Mouse (Mus musculus) adipocyte (in vitro differentiated cells): ENCODE results near the gene E130114P18Rik.

Experiments
- DNase-seq: peaks from one replicate; pipeline ENCODE4 v3.0.0-alpha.2; 2016; ENCODE audit warnings: low spot score

Gene E130114P18Rik

GRCm38 (mm10) chr4:97647700-97648435 lies 130.0 kb downstream of the E130114P18Rik start:
- DNase-seq: no peak

DNA sequence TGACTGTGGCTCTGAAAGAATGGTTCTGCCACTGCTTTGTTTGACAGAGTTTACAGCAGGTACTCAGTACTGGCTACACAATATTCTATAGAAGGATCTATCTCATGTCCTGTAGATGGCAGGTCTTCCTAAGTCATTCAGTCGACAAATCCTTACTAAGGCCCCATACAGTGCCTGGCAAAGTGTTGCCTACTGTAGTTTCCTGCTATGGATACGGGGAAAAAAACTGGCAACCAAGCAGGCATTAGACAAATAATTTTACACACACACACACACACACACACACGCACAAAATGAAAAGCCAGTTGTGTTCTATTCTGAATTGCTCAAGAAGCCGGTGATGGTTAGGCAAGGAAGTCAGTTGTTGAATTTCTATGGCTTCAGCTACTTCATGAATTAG lies 130.6 kb downstream of the E130114P18Rik start:
- no peak for DNase-seq

DNA sequence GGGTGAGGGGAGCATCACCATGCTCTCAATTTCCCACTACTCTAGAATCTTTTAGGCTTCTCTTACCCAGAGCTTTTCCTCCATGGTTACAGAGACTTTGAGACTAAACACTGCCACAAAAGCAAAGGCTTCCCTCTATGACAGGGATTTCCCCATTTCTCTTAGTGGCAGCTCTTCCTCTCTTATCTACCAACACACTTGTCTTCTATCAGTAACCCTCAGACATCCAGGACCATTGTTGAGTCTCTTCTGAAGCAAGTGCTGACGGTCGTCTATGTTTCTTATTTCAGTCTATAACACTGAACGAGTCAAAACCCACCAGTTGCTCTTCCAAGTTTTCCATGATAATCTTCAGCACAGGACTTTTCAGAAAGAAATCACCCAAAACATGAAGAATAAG lies 137.5 kb downstream of the E130114P18Rik start:
- DNase-seq: no peak

DNA sequence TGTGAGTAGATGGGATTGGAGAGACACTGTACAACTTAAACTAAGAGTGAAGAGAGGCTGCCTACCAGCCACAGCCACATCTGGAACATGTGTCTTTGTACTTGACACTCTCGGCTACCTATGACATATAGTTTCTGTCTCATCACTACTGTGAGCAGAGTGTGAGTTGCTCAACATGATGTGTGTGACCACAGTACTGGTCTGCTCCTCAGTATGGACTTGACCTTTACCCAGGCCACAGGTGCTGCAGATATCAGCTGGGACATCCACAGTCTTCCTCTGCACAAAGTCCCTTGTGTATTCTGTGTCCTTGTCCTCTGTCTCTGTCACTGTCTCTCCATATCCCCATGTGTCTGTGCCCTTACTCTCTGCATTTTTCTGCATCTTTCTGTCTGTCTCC lies 141.3 kb downstream of the E130114P18Rik start:
- DNase-seq: no peak

- DNase-seq: no peak
These were observed 142.1 kb downstream of the E130114P18Rik start for GRCm38 (mm10) chr4:97635757-97636292.

DNA sequence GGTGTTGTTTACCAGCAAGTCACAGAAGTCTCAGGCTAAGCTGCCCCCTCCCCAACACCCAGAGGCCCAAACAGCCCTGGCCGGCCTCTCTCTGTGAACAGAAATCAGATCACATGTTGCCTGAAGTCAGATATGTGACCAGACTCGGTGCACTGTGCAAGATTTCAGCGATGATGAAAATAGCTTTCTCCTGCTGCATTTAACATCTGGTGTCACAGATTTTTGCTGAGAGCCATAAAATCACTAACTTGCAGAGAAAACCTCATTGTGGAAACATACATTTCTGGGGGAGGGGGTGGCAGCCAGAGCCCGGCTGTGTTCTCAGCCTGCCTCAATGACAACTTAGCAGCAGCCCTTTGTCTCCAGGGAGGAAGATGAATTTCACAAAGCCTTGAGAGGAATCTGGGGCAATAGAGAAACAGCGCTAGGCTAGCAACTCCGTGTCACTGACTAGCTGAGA lies 142.6 kb downstream of the E130114P18Rik start:
- no peak for DNase-seq

GRCm38 (mm10) chr4:97628881-97629605 lies 148.8 kb downstream of the E130114P18Rik start:
- DNase-seq: no peak

GRCm38 (mm10) chr4:97626002-97626720 lies 151.7 kb downstream of the E130114P18Rik start:
- DNase-seq: no peak

DNA sequence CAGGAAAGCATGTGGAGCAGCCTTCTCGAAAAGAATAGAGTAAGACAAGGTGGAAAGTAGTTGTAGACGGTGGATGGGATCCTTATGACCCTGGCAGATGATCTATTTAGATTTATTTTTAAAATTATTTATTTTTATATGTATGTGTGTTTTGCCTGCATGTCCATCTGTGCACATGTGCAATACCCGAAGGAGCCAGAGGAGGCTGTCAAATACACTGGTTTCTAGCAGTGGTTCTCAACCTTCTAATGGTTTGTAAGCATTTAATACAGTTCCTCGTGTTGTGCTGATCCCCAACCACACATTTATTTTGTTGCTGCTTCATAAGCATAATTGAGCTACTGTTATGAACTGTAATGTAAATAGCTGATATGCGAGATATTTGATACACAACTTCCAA lies 154.7 kb downstream of the E130114P18Rik start:
- DNase-seq: no peak

- DNase-seq: no peak
These were observed 156.1 kb downstream of the E130114P18Rik start for GRCm38 (mm10) chr4:97621731-97622130.

DNA sequence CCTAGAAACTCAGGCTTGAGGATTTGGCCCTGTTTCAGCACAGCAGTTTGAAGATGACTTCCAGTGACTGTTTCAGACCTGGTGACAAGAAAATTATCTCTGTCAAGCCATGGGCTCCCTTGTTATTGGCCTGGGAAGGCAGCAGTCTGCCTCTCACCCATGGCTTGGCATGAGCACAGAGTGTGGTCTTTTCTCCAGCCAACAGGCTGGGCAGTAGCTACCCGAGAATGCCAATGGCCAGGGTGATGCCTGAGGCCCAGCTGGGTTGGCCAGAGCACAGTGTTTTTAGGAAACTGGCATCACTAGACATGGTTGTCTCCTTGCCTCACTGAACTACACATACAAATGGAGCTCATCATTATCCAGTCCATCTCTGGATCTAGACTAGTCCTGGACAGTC lies 157.5 kb downstream of the E130114P18Rik start:
- no peak for DNase-seq

DNA sequence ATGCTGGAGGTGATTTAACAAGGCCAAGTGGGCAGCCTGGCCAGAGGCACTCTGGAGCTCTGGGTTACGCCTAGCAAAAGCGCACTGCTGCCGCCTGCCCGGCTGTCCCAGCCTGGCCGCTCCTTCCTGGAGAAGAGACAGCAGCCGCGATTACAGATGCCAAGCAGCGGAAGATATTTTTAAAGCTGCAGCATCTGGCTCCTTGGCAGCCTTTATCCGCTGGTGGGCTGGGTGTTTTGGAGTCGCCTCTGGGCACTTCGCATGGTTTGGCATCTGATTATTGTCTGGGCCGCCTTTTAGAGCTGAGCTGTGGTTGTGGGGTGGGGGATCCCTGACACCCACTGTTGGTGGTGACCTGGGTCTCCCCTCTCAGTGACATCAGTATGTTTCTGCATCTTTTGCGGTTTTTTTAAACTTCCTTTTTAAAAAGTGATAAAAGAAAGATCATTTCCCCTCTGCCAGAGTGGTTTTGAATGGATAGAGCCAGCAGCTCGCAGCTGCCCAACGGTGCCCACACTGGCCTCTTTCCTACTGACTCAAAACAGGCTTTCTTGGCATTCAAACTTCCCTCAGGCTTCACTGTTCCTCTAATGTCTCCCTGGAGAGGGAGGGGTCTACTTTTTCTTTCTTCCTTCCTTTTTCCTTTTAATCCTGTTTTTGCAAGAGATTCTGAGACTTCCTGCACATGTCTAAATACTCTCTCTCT lies 159.1 kb downstream of the E130114P18Rik start:
- no peak for DNase-seq

DNA sequence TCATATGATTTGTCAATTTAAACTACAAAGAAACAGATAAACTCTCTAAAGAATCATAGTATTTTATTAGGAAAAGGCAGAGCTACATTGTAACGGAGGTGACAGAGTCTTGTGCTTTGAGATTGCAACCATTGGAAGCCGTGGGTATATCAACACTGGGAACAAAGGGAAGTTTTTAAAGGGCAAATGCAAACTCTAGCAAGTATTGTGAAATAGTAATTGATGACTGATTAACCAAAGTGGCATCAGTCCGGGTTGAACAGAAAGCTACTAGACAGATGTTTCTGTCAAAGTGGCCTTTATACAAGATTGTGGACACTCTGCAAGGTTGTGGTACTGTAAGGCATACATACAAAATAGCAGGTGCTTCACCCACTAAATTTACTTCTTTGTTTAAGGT lies 162.8 kb downstream of the E130114P18Rik start:
- DNase-seq: no peak

DNA sequence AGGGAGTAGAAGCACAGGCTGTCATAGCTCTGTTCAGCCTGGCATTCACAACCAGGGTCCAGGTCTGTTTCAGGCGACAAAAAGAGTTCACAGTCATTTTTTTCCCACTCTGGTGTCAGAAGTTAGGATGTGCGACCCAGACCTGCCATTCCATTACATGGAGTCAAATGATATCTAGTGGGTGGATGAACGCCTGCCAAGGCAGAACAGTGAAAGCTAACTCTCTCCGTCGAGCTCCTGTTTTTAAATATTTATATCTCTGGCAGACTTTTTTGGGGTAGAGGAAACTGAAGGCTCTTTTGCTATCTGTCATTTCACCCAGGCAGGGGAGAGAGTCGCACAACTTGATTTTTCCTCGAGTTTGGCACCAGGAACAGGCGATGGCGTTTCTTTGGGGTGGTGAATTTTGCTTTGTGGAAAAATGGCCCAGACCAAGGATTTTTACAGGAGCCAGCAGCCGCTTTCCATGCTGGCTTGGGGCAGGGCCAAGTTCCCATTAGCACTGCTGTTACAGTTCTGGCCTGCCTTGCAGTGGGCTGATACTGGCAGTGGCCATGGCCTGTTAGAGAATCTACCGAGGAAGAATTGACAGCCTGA lies 166.5 kb downstream of the E130114P18Rik start:
- peak; percentile 21 for DNase-seq

DNA sequence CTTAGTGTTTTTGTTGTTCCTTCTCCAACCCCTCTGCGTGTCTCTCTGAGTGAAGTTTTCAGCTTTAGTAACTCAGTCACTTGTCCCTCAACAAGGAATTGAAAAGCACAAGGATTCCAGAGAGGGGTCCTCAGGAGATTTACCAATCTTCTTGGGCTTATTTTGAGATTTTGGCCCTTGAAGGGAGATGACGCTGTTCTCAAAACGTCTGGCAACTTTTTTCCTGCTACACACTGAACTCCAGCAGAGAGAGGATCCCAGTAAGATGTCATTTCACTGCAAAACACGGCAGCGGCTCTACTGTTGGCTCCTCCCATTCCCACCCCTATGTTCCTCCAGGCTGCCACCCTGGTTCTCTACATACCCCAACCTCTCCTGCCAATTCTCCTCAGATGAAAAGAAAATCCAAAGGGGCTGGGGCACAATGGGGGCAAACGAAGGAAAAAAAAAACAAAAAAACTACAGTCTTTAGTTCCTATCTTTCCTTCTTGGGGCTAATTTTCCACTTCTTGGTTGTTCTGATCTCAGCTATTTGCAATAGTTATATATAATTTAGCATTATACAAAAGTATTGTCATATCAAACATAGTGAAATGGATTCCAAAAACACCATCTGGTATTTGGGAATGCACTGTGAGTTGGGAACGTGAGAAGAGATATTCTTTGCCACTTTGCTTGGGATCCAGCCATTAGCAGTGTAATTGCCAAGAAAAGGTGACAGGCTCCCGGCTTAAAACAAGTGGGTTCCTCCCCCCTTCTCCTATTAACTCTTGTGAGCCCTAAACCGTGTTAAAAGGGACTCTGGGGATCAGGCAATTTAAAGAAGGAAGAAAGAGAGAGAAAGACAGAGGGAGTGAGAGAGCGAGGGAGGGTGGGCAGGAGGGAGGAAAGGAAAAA lies 167.8 kb downstream of the E130114P18Rik start:
- DNase-seq: no peak

DNA sequence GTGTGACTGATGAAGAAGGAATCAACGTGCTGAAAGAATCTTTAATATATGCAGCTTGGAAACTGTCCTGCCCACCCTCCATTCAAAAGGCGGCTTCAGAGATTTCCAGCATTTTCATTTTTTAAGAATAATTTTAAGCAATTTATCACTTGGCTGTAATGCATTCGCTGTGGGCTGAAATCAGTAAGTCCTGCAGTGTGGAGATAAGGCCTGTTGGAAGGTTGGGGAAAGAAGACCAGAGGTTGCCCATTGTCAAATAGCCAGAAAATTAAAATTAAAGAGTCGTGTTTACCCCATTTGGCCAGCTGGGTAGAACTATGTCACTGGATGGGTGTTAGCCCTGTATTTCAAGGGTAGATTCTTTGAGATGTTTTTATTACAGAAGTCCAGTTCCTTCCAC lies 168.5 kb downstream of the E130114P18Rik start:
- DNase-seq: no peak

- no peak for DNase-seq
These were observed 169.2 kb downstream of the E130114P18Rik start for GRCm38 (mm10) chr4:97608728-97609127.

GRCm38 (mm10) chr4:97608134-97608533 lies 169.7 kb downstream of the E130114P18Rik start:
- DNase-seq: no peak

DNA sequence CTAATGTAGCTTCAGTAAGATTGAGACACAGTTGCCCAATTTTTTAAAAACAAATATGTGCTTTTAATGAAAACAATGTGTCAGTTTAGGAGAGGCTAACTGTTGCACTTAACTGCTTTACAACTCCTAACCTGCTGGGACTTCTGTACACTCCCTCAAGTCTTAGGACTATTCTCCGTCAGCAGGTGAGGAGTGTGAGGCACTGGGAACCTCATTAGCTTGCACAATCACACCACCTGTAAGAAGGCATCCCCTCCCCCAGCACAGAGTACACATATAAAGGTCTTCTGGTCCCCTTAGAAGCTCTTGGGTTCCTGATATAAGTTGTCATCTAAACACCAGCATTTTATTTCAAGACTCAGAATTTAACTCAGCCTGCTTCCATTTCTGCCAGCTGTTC lies 170.7 kb downstream of the E130114P18Rik start:
- no peak for DNase-seq

- DNase-seq: no peak
These were observed 171.4 kb downstream of the E130114P18Rik start for GRCm38 (mm10) chr4:97606524-97606923.
